Mouse (Mus musculus): ENCODE data around the gene Upk3bl.

DNA sequence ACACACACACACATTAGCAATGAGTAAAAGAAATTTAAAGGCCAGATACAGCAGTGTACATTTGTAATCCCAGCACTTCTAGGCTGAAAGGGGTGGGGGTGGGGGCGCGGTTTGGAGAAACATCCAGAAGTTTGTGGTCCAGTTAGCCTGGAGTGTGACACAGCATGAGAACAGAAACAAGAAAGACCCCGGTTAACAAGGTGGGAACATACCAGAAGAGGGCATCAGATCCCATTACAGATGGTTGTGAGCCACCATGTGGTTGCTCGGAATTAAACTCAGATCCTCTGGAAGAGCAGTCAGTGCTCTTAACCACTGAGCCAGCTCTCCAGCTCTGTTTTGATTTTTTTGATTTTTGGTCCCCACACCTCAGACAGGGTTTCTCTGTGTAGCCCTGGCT lies 1.8 kb downstream of the Upk3bl start:
- peak; percentile 39 for TF ChIP-seq CTCF (IDR thresholded peaks at IDR 0.05)
- TF ChIP-seq EP300 (IDR thresholded peaks at IDR 0.05): no peak

All from lung, postnatal 0 days (tissue).